In the genomic region with DNA sequence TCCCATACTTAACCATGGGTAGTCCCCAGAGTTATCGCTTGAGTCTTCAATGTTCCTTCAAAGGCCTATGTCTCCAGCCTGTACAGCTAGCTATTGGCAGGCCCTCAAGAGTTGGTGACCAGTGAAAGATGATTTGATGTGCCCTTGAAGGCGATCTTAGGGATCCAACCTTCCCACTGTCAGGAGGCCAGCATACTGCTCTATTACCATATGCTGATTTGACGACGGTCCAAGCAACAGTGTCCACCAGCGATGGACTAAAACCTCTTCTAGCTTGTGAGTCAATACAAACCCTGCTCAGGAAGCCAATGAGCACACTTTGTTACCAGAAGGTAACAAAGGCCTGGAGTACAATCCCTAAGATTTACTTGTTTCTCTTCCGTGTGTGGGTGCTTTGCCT, we compare ENCODE assay signal across 15 mouse cellular contexts.
"Had no signal": no experiment of that assay in that cellular context is flagged by ENCODE, and none has a peak within 500 bp of the region (broad histone marks: within the 10 kb centered on the region; RNA-seq: fewer than 3 reads in every experiment).

No protein-coding gene starts in this region.

- H3K9me3 ChIP-seq: kidney, embryonic 15.5 days; limb, embryonic 13.5 days; midbrain, embryonic 12.5 days; stomach, embryonic 15.5 days had no signal

- H3K9ac ChIP-seq: kidney, embryonic 15.5 days; limb, embryonic 13.5 days; liver, embryonic 14.5 days; midbrain, embryonic 12.5 days; stomach, embryonic 15.5 days had no signal

- ATAC-seq: midbrain, embryonic 16.5 days had no signal

- H3K4me2 ChIP-seq: kidney, embryonic 15.5 days; limb, embryonic 13.5 days; midbrain, embryonic 12.5 days; stomach, embryonic 15.5 days had no signal

- DNase-seq: kidney, postnatal 14 days; left cerebral cortex, postnatal 4 days; lung, adult 18-20 months; lung, postnatal 36 days; right cerebral cortex, adult 18-20 months; right cerebral cortex, postnatal 4 days; spleen, adult 18-20 months; thymus, adult 2 months; thymus, postnatal 25 days had no signal

- H3K27me3 ChIP-seq: kidney, embryonic 15.5 days; limb, embryonic 13.5 days; midbrain, embryonic 12.5 days; stomach, embryonic 15.5 days had no signal

- H3K27ac ChIP-seq: kidney, embryonic 15.5 days; limb, embryonic 13.5 days; liver, embryonic 14.5 days; midbrain, embryonic 12.5 days; stomach, embryonic 15.5 days had no signal

- H3K4me3 ChIP-seq: kidney, embryonic 15.5 days; limb, embryonic 13.5 days; midbrain, embryonic 12.5 days; stomach, embryonic 15.5 days had no signal
